Mouse (Mus musculus) heart, adult 8-10 months (tissue): ENCODE measurements around the gene Snx8. TPM values are rescaled to one million over a fixed set of nuclear protein-coding genes. Genes with fewer than 3 reads are reported as not detected.

ENCODE experiments used
- DNase-seq: peaks from one replicate; pipeline ENCODE4 v3.0.0; 2022; ENCODE audit warnings: low spot score
- total RNA-seq, 4 experiments: library from RNA; stranded (reverse); gene quantifications; 2 replicates each; pipeline ENCODE4 v1.2.4; 2022

The Snx8 gene
- total RNA-seq: 10 to 100 TPM; 17.1 to 18.4 (median 18.1) TPM

DNA sequence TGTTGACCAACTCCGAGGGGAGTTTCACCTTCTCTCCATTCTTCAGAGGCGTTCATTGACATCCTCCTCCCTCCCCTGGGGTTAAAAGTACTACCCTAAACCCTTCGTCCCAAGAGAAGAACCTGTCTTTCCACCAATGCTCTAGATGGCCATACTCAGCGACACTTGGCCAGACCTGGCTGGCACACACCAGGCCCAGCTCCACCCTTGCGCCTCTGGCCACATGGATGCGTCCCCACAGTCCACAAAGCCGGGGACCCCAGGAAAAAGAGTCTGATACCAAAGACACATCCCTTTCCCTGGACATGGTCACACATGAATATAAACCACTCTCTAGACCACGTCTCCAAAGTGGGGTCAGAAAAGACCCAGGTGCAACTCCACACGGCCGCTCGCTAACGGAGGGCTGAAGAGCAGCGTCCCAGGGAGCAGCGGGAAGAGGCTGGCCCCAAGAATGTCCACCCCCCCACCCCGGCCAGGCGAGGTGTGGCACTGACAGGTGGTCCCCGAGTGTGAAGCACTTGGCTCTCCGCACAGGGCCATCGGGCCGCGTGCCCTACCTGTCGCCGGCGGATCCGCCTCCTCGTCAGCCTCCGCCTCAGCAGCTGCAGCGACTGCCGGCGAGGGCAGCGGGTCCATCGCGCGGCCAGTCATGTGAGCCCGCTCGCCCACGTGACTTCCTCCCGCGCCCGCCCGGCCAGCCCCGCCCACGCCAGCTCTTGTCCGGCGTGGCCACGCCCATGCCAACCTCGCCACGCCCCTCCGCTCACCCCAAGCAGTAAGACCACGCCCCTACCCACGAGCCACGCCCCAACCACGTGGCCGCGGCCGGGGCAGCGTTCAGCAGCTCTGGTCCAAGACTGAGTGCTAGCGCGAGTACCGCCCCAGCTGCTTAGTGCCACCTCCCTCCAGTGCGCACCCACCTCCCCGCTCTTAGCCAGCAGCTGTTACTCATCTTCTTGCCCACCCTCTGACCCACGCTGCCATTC is at the start of gene Snx8:
Gene Snx8, minus strand, starts transcription at position 675 of the 989 bp plus-strand sequence.
- DNase-seq: peak; percentile 96

DNA sequence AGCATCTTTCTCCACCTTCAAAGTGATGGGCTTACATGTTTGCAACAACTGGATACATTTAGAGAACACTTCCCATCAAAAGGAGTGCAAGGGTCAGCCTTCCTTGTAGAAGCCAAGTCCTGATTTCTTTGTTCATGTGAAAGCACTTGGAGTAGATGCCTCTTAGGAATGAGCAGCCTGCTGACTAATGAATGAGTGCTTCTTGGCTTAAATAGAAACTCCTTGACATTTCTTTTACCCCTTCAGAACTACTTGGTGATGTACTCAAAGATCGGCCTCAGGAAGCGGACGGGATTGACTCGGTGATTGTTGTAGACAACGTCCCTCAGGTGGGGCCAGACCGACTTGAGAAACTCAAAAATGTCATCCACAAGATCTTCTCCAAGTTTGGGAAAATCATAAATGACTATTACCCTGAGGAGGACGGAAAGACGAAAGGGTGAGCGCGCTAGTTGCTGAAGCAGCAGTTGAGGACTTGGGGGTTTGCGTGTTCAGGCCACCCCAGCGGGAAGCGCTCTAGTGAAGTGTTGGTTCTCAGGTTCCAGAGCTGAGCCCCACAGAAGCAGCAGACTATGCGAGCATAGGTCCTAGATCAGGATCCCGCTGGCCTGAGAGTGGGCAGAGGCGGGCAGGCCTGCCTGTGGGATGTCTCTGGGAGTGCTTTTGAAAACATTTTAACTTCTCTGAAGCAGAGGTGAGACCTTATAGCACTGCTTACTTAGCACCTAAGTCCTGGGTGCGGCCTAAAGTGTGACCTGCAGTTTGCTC is 36.1 kb upstream of the Snx8 start:
- no peak for DNase-seq

DNA sequence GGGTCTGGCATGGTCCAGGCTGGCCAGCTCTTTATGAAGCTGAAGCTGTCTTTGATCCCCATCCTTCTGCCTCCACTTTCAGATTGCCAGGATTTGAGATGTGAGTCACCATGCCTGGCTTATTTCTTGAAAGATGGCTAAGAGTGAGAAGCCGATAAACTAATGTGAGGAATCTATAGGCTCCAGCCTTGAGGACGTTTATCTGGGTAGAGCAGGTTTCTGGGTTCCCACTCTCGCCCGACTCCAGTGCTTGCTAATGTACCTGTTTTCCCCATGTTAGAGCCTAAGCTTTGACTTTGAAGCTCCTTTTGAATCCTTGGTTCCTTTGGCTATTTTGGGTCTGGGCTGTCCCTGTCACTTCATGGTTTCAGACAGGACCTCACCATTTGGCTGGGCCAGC is 31.6 kb upstream of the Snx8 start:
- DNase-seq: no peak

DNA sequence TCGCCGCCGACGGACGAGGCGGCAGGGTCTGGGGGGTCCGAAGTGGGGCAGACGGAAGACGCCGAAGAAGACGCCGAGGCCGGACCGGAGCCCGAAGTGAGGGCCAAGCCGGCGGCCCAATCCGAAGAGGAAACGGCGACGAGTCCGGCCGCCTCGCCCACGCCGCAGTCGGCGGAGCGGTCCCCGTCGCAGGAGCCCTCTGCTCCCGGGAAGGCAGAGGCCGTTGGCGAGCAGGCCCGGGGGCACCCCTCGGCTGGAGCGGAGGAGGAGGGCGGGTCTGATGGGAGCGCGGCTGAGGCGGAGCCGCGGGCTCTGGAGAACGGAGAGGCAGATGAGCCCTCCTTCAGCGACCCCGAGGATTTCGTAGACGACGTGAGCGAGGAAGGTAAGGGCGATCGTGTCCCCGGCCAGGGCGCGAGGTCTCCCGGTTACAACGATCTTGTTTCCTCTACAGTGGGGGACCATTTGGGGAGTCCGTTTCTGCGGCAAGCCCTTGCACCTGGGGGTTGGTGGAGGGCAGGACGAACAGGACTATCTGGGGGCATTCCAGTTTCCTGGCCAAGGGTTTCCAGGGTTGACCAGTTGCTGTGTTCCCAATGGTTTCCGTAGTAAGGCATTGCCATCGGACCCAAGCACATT is 30.5 kb upstream of the Snx8 start:
- DNase-seq: no peak

DNA sequence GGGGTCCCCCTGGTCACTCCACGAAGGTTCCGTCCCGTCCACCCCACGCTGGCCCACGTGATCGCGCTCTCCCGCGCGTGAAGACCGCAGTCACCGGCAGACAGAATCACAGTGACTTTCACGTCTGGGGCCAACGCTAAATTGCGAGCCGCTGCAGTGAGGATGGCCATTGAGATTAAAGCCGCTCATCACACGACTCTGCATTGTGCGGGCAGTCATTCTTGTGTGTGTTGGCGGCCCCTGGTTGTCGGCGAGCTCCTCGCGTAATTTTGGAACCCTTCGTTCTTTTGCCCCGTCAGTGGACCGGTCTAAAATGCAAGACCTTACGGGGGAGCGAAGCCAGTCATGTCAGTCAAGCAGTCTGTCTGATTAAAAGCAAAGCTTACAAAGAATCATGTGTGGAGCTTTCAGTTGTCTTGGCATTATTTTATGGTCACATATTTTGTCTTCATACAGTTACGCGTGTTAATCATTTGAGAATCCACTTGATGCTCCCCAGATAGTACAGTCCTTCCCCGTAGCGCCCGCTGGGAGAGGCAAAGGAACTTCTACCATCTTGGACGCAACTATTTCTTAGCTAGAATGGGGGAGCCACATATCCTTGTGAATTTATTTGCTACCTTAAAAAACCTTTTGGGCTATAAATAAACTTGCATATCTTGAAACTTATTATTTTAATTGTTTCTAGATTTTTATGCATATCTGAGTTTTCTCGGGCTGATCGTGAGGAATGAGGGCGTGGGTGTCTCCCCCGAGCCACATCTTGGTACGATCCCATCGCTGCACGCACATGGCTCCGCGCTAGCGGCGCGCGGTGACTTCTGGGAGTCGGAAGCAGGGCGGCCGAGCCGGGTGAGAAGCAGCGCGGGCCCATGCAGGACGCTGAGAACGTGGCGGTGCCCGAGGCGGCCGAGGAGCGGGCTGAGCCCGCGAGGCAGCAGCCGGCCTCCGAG is 29.7 kb upstream of the Snx8 start, which contains the start of gene Eif3b:
Gene Eif3b, plus strand, starts transcription at position 840 of the 953 bp plus-strand sequence.
- DNase-seq: peak; percentile 90

DNA sequence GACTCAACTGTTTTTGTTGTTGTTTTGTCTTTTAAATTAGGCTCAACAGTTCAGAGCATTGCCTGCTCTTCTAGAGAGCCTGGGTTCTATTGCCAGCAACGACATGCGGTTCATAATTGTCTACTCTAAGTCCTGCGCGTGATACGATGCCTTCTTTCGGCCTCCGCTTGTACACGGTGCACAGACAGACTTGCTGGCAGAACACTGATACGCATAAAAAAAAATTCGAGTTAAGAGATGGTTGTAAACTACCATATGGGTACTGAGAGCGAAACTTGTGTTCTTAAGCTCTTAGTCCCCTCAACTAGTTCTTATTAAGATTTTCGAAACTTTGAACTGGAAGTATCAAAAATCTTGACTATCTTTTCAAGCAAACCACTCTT is 29.0 kb upstream of the Snx8 start:
- no peak for DNase-seq

DNA sequence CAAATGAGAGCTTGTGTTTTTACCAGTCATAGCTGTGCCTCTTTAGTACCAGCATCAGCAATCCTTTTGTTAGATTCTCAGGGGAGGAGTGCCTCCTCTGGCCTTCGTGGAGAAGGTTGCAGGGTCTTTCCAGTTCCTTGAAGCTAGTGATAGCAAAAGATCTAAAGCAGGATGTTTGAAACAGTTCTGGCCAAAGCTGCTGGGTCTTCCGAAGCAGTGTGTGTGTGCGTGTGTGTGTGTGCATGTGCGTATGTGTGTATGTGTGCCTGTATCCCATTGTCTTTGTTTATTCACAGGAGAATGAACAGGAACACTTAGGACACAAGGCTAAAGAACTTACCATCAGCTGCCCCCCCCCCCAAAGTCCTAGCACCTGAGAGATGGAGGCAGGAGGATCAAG is 25.6 kb upstream of the Snx8 start:
- no peak for DNase-seq

DNA sequence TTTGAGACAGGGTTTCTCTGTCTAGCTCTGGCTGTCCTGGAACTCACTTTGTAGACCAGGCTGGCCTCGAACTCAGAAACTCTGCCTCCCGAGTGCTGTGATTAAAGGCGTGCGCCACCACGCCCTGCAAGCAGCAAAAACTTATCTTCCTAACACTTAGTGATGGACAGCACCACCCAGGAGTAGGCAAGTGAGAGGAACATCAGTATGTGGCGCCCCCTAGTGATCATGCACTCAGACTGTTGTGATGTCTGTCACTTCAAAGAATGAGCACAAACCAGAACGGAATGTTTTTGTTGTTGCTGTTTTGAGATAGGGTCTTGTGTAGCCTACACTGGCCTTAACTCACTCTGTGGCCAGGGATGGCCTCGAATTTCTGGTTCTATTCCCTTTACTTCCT is 22.3 kb upstream of the Snx8 start:
- DNase-seq: peak; percentile 43

DNA sequence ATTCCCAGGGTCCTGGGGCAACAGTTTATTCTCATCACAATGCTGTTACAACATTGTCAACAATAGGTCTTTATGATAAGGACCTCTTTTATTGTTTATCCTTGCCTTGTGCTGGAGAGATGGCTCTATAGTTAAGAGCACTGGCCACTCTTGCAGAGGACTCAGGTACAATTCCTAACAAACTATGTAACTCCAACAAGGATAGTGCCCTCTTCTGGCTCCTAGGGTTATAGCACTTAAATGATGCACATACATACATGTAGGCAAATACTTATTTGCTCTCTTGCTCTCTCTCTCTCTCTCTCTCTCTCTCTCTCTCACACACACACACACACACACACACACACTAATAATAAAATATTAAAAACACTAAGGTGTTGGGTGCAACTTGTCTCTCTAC is 19.7 kb upstream of the Snx8 start:
- no peak for DNase-seq

DNA sequence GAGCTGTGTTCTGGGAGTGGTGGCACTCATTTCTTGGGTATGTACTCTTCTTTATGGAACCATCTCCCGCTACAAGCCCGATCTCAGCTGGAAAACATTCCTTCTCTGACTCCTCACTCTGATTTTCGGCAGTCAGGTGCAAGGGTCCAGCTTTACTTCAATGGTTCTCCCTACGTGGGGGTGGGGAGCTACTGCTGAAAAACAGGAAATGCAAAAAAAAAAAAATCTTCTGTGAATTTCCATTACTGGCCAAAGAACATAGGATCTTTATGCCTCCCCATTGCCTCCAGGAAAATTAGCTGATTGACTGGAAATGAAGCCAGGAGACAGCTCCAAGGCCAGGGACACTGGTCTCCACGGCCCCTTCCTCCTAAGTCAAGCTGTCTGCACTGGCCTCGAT is 17.6 kb upstream of the Snx8 start:
- DNase-seq: no peak

DNA sequence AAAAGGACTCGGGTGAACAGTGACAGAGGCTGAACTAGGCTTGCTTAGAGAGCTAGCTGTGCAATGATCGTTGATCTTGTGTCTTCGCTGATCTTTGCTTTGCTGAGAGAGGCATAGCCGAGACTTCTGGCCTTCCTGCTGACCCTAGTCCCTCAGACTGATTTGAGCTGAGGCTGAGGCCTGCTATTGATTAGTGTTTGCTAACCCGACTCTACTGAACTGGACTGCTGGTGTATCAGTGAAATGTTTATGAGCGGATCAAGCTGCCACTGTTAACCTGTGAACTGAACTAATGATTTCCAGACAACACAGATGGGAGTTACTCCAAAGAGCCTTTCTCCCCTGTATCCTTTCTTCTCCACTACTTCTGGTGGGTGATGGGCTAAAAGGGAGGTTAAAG is 16.1 kb upstream of the Snx8 start:
- no peak for DNase-seq

DNA sequence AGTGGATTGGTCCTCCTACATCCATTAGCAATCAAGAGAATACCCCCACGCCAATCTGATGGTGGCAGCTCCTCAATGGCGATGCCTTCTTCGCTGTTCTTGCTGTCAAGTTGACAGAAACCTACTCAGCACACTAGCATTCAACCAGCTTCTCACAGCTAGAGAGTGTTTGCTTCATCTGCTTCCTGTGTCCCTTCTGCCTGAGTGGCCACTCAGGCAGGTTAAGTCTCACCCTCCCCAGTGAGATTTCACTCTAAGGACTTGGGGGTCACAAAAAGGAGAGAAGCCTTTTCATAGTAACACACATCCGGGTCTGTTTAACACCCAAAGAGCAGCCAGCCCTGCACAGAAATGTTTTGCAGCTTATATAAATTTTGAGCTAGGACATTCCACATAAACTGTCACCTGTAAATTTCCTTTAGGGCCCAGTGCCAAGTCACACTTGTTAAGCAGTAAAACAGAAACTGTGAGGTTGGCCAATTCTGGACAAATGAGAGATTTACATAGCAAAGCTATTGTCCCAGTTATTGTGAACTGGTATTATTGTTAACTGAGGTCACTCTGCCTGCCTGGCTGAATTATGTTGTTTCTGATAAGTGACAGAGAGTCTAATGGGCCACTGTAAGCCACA is 13.7 kb upstream of the Snx8 start:
- no peak for DNase-seq

DNA sequence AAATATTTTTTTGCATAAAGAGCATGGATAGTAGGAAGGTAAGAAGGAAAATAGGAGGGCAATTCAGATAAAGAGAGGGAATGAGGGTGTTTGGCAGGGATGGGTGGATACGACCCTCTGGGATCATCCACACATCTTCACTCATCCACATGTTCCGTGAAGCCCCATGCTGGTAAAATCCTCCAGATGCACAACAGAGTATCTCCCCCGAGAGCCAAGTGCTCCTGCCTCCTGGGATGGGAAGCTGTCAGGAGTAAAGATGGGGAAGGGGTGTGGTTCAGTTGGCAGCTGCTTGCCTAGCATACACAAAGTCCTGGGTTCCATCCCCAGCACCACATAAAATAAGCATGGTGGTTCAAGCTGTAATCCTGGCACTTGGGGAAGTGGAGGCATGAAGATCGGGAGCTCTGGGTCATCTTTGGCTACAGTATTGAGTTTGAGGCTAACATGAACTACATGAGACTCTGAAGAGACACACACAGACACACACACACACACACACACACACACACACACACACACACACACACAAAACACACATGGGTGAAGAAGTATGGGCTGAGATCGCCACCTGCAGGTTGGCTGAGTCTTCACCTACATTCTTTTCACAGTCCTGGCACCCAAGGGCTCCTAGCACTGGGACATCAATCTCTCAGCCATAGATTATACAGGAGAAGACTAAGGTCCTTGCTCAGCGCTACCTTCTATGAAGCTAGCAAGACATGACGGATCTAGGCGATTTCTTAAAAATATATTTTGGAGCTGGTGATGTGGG is 7.3 kb upstream of the Snx8 start:
- DNase-seq: no peak

DNA sequence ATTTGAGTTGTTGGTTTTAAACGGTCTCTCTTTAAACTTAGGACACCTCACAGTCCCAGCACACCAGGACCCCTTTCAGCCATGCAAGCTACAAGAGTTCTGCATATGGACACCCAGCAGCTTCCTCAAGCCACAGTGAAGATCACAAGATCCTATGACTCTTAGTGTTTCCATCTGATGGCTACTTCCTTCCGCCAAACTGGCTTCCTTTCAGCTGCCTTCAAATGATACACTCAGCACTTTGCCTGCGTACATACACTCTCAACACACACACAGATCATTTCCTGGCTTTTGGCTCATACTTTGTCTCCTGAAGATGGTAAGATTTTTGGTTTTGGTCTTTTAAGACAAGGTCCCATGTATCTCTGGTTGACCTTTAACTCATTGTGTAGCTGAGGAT is 3.6 kb upstream of the Snx8 start:
- no peak for DNase-seq

DNA sequence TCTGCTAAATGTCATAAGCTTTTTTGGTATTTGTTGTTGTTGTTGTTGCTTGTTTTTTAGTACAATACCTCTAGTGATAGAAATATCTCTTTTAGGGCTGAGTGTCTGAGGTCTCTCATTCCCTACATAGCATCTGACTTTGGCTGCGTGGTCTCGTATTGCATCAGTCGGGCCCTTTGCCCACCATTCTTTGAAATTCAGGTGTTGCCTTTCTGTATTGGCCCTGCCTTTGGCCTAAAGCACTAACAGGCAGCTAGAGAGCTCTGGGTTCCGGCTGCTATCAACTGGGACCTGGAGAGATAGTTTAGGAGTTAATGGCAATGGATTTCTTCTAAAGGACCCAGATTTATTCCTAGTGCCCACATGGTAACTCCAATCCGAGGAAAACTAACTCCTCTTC is 2.9 kb upstream of the Snx8 start:
- no peak for DNase-seq

DNA sequence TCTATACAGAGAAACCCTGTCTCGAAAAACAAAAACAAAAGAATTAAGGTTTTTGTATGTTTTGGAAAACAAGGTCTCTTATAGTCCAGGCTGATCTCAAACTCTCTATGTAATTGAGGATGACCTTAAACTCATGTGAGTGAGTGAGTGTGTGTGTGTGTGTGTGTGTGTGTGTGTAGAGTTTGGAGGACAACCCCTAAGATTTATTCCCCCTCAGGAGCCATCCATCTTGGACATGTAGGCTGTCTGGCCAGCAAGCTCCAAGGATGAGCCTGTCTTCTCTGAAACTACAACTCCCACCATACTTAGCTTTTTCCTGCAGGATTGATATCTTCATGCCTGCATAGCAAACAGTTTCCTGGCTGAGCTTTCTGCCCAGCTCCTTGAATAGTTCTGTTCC is 2.4 kb upstream of the Snx8 start:
- DNase-seq: no peak

DNA sequence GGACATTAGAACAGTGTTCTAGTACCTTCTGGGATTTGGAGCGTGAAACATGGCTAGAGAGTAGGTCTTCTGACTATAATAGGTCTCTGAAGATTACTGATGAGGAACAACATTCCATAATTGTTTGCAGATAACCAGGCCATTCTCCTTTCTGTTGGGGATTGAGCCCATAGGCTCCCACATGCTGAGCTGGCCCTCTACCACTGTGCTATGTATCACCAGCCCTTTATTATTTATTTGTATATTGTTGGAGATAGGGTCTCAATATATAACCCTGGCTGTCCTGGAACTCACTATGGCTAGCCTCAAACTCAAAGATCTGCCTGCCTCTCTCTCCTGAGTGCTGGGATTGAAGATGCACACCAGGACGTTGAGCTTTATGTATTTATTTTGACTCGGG is 585 bp upstream of the Snx8 start:
- DNase-seq: no peak

DNA sequence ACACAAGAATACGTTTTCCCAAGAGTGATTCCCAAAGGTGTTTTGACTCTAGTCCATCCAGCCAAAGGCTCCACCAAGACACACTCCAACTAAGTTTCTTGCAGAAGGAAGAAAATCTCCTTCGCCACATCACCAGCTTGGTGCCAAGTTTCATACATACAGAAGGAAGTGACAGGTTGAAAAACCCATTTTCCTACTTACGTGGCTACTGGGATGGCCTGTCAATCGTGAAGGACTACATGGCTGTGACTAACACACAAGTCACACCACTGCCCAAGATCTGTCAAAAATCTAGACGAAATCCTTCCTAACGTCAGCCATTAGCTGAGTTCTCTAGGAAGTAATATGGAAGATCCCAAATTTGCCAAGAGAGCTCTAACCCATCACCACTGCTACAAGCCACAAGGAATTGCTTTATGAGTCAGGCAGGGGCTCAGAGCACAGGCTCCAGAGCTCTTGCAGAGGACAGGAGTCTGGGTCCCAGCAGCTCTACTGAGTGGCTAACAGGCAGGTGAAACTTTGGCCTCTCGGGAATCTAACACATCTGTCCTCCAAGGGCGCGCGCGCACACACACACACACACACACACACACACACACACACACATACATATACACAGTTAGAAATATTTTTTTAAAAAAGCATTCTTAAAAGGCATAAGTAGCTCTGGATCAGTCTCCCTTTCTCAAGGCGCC is 1.1 kb downstream of the Snx8 start:
- no peak for DNase-seq

DNA sequence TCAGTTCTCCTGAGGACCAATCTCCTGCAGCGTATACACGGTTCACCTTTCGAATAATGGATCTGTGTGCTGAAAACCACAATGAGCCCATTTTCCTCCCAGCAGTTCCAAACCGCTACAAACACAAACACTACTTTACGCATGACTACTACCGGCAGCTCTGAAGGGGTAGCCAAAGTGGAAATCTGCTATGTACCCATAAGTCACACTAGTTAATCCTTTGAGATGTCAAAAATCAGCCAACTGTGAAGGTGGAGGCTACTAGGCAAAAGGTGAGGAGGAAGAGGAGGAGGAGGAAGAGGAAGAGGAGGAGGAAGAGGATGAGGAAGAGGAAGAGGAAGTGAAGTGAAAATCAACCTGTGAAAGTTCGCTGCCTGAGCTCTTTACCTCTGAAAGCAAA is 1.8 kb downstream of the Snx8 start:
- no peak for DNase-seq
